Mouse (Mus musculus): ENCODE data around the gene Lingo1.

The Lingo1 gene

DNA sequence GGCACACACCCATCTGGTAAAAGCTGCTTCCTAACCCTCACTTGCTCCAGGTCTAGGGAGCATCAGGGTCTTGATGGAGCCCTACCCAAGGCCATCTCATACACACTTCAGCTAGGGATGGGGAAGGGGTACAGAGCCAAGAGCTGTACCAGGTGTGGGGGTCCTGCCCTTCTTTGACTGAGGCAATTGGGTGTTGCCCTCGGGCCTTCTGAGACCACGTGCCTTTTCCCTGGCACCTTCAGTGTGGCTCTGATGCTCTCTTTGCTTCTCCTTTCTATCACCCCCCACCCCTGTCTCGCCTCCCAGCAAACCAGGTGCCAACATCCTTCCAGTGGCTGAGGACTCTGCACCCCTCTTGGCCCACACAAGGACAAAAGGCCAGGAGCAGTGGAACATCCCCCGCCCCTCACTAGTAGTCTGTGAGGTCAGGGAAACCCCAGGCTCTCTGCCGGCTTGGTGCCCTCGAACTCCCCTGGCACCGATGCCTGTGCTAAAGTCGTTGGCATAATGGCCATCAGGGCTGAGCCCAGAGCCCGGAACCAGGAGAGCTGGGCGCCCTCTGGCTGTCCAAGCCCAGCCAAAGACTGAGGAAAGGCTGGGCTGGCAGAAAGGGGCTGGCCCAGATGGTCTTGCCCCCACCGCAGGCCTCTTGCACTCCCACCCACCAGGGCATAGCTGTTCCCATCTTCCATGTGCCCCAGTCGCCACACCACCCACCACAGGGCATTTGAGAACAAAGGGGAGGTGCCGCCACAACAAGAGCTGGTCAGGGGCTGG is 162.6 kb downstream of the Lingo1 start:
- DNase-seq: no peak

GRCm38 (mm10) chr9:56630945-56631344 is 165.3 kb downstream of the Lingo1 start:
- no peak for DNase-seq

DNA sequence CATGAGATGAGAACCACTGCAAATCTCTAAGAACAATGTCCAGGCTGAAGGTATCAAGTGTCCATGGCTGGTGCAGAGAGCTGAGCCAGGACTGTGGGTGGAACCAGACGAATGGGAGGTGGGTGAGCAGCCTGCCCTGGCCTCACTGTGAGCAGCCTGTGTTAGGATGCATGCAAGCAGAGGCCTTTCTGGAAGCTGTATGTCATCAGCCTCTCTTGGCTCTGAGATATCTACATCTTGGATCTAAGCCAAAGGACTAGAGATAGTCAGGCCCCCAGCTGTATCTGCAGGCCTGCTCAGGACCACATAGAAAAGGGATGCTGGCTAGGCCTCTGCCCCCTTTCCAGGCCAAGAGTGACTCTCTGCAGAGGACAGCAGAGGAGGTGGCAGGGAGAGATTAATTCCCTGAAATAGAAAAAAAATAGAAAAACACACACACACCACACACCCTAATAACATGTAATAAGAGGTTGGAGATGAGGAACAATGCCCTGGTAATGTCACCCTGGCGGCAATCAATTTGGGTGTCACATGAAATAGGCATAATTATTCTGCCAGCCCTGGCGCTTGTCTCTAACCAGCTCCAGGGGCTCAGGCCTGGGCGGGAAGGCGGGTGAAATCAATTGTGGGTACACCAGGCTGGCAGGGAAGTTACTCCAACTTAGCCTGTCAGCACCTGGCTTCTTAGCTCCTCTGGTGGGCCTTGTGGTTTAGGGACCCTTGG is 166.4 kb downstream of the Lingo1 start:
- no peak for DNase-seq

GRCm38 (mm10) chr9:56627295-56627694 is 169.0 kb downstream of the Lingo1 start:
- no peak for DNase-seq

DNA sequence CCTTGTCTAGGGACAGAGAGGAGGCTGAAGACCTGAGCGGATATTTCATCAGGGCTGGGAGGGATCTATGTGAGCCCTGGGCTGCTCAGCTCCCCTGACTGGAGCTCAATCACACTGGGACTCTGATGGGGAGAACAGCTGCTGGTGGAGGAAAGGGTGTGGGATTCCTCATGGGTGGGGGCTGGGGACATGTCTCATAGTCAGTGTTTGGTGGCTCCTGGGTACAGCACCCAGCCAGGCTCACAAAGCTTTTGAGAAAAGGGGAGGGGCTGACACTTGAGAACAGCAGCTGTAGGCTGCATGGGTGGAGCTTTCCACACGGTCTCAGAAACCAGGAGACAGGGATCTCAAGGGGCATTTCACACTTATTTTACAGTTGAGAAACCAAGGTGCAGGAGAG is 171.3 kb downstream of the Lingo1 start:
- no peak for DNase-seq

DNA sequence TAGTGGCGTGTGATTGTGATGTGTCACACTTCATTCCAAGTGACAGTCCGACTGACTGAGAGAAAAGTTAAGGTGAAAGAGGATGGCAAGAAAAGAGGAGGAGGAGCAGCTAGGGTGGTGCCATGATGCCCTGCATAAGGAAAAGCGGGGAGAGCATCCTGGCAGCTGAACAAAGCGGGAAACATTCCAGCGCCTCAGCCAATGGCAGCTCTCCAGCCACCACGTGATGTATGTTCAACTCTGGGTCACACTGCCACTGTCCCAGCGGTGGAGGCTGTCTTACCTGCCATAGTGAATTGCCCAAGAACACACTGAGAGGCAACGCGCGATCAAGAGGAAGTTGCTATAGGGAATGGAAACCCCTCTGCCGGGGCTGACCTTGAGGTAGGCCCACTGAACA is 172.9 kb downstream of the Lingo1 start:
- no peak for DNase-seq

GRCm38 (mm10) chr9:56622761-56623160 is 173.5 kb downstream of the Lingo1 start:
- DNase-seq: no peak

DNA sequence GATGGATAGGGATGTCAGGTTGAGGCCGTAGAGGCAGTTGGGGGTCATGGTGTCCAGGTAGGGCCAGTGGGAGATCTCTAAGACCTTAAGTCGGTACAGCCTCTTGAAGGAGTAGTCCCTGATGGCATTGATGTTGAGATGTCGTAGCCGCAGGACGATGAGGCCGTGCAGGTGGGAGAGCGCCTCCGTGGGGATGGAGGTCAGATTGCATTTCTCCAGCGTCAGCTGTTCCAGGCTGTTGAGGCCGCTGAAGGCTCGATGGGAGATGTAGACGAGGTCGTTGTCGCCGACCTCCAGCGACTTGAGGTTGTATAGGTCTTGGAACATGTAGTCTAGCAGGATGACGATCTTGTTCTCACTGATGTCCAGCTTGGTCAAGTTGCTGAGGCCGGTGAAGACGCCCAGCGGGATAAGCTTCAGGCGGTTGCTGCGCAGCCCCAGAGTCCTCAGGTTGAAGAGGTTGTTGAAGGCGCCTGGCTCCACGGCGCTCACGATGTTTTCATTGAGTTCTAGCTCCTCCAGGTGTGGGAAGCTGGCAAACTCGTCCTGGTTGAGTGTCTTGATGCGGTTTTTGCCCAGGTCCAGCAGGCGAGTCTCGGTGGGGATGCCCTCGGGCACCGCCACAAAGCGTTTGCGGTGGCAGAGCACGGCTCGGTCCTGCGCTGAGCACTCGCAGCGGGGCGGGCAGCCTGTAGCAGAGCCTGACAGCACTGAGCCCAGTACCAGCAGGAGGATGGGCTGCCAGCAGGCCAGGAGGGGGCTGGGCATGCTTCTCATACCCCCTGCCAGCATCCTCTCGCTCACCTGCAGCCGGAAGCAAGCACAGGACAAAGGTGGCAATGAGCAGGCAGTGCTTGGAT is 175.5 kb downstream of the Lingo1 start:
- DNase-seq: no peak

- no peak for DNase-seq
Observed at GRCm38 (mm10) chr9:56619715-56620114, 176.6 kb downstream of the Lingo1 start.

DNA sequence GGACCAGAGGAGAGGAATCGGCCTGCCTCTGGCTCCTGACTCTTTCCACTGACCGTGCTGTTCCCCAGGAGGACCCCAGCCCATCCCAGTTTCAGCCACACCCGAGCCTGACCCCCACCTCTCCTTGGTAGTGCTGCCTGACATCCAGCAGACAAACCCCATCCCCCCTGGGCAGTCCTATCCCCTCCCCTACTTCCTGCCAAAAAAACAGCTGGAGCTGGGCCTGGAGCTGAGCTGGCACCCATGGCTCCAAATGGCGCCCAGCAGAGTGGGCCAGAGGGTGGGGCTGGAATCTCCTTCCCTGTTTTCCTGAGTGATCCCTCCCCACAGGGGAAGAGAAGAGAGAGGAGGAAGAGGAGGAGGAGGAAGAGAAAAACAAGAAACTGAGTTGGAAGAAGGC is 177.6 kb downstream of the Lingo1 start:
- DNase-seq: no peak

- DNase-seq: no peak
Observed at GRCm38 (mm10) chr9:56616061-56616460, 180.2 kb downstream of the Lingo1 start.

DNA sequence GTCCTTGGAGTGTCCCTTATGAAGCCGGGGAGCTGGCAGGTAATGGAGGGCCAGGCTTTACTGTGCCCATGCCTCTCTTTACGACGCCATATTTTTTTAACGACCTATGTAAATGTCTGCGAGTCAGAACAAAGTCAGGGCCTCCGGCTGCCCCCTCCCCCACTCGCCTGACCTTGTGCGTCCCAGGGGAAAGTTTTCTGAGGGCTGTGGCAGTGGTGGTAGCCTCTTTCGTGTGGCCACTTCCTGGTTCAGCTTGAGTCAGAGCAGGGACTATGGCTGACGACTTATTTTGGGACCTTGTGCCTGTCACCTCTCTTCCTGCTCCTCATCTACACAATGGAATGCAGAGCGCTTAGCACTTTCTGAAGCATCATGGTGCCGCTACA is 183.5 kb downstream of the Lingo1 start:
- no peak for DNase-seq

DNA sequence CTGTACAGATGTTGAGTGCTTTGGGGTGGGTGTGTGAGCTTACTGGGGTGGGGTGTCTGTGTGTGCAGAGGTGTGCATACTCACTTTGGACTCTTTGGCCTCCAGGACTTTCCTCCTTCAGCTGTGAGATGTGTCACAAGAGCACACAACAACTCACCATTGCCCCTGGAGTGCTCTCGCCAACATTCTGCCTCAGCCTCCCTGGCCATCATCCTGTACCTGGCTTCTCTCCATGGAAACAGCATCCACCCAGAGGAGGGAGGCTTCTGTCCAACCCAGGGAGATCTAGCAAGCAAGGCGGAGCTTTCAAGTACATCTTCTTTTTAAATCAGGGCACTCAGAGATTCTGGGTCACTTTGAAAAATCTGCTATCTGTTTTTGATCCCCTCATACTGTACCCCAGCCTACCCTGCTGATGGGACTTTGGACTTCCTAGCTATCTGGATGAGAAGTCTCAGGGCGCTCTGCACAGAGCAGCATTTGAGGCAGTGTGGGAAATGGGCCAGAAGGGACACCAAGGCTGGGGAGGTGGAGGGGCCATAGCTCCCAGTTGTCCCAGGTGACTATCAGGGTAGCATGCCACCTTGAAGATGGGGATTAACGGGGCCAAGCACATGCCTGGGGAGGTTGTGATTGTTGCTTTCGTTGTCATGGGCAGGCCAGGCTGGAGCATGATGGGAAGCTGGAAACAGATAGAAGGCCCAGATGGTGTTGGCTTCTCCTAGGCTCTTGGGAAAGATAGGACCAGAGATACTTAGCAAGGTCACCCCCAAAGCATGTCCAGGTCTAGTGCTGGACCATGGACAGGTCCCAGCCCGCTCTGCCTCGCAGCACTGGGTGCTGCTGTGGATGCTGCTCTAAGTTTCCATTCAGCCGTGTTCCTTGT is 184.1 kb downstream of the Lingo1 start:
- DNase-seq: no peak

GRCm38 (mm10) chr9:56610955-56611354 is 185.3 kb downstream of the Lingo1 start:
- DNase-seq: no peak

GRCm38 (mm10) chr9:56610466-56610865 is 185.8 kb downstream of the Lingo1 start:
- no peak for DNase-seq

- DNase-seq: no peak
Observed at GRCm38 (mm10) chr9:56609486-56609885, 186.8 kb downstream of the Lingo1 start.

DNA sequence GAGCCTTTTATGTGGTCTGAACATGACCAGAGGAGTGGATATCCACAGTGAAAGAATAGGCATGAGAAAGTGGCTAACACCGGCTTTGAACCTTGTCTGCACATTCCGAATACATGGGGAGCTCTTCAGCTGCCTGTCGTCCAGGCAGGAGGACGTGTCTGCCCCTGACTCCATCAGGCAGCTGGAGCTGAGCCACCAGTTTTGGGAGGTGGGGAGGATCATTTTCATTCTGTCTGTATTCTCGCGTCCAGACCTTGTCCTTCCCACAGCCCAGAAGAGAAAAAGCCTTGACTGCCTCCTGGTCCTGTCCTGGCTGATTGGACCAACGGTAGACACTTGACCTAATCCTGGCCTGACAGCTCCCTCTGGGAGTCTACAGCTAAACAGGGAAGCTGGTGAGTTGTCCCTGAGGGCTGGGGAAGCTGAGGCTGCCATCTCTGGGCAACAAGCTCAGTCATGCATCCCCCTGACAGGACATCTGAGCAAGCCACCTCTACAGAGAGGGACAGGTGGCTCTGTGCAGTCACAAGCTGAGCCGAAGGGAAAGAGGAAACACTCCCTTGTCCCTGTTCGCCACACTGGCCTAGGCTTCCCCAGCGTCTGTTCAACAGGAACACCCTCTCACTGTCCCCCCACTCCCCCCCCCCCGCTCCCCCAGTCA is 187.4 kb downstream of the Lingo1 start:
- no peak for DNase-seq

DNA sequence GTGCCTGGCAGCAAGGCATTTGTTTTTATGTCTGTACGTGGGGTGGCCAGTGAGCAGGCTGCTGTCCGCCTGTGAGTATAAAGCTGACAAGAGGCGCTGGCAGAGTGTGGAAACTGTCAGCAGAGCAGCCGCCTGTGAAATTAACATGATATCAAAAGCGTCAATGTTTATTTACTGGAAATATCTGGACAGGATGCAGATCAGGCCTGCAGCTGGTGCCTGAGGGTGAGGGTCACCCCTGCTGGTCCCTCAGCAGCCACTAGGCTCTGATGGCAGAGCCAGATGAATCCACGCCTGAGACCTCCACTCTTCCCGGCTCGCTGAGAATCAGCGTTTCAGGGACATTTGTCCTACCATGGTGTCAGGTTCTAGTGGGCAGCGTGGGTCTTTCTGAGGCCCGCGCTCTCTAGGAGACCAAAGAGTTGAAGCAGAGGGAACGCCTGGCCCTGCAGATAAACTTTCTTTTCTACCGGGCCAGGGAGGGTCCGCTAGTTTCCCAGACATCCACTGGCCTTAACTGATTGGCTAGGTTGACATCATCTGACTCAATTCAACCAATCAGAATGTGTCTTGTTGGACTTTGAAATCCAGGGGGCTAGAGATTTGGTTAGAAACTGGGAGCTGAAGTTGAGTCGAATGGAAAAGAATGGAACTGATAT is 190.1 kb downstream of the Lingo1 start:
- DNase-seq: no peak

- DNase-seq: no peak
Observed at GRCm38 (mm10) chr9:56605443-56605806, 190.8 kb downstream of the Lingo1 start.

GRCm38 (mm10) chr9:56604797-56605442 is 191.3 kb downstream of the Lingo1 start:
- DNase-seq: no peak

GRCm38 (mm10) chr9:56600655-56601054 is 195.6 kb downstream of the Lingo1 start:
- no peak for DNase-seq
